Mouse (Mus musculus) gastrocnemius, adult 18-20 months (tissue): ENCODE measurements at regions not wholly inside any gene's neighbourhood (a gene's known extent, or its start where the extent isn't known, plus 50 kb on each side); places are given as distances from the start of the nearest gene placed in this dataset.
"Not testable (repeated sequence)": the region's sequence is repeated elsewhere in the genome, so short reads cannot be mapped to it uniquely, and the experiment has no call there.

Source experiments
- DNase-seq: peaks from one replicate; pipeline ENCODE4 v3.0.0; 2021; ENCODE audit warnings: low spot score

GRCm38 (mm10) chr10:23733679-23734078 lies 53.4 kb downstream of the Rps12 start:
- DNase-seq = no peak

- not testable (repeated sequence) for DNase-seq
Measured at GRCm38 (mm10) chr10:23725960-23726714, 60.9 kb downstream of the Rps12 start.

- DNase-seq = no peak
Measured at GRCm38 (mm10) chr10:23718124-23718523, 69.0 kb downstream of the Rps12 start.

GRCm38 (mm10) chr10:23715511-23715910 lies 71.6 kb downstream of the Rps12 start:
- no peak for DNase-seq

- DNase-seq = no peak
Measured at GRCm38 (mm10) chr10:23715101-23715500, 72.0 kb downstream of the Rps12 start.

GRCm38 (mm10) chr10:23712691-23713378 lies 74.2 kb downstream of the Rps12 start:
- DNase-seq = no peak

GRCm38 (mm10) chr10:23711416-23712171 lies 75.5 kb downstream of the Rps12 start:
- no peak for DNase-seq

GRCm38 (mm10) chr10:23710999-23711398 lies 76.1 kb downstream of the Rps12 start:
- DNase-seq = no peak

GRCm38 (mm10) chr10:23708261-23708660 lies 78.8 kb downstream of the Rps12 start:
- DNase-seq = no peak

- DNase-seq = no peak
Measured at GRCm38 (mm10) chr10:23707141-23707540, 79.9 kb downstream of the Rps12 start.

GRCm38 (mm10) chr10:23704048-23704447 lies 83.0 kb downstream of the Rps12 start:
- DNase-seq = no peak

GRCm38 (mm10) chr10:23691291-23691690 lies 95.8 kb downstream of the Rps12 start:
- DNase-seq = no peak

- no peak for DNase-seq
Measured at GRCm38 (mm10) chr10:23686969-23687368, 100.1 kb downstream of the Rps12 start.

- DNase-seq = no peak
Measured at GRCm38 (mm10) chr10:23683078-23683477, 104.0 kb downstream of the Rps12 start.

GRCm38 (mm10) chr10:23675911-23676310 lies 111.2 kb downstream of the Rps12 start:
- DNase-seq = no peak

GRCm38 (mm10) chr10:23674633-23675515 lies 112.2 kb downstream of the Rps12 start:
- peak; percentile 17 for DNase-seq

GRCm38 (mm10) chr10:23672296-23672695 lies 114.8 kb downstream of the Rps12 start:
- no peak for DNase-seq

GRCm38 (mm10) chr10:23671494-23671893 lies 115.6 kb downstream of the Rps12 start:
- peak; percentile 48 for DNase-seq

GRCm38 (mm10) chr10:23665916-23666315 lies 121.2 kb downstream of the Rps12 start:
- not testable (repeated sequence) for DNase-seq

GRCm38 (mm10) chr10:23626201-23626600 lies 160.9 kb downstream of the Rps12 start:
- no peak for DNase-seq

GRCm38 (mm10) chr10:23612030-23612429 lies 175.0 kb downstream of the Rps12 start:
- no peak for DNase-seq
